Mouse (Mus musculus): ENCODE results near the gene Bicdl2. TPM values are rescaled to one million over a fixed set of nuclear protein-coding genes. Genes with fewer than 3 reads are reported as not detected.
A peak's percentile ranks its signal among the peaks of the same experiment; 100 is the strongest.

Bicdl2 gene
- total RNA-seq, 4 experiments from 2014 or later = not detected

DNA sequence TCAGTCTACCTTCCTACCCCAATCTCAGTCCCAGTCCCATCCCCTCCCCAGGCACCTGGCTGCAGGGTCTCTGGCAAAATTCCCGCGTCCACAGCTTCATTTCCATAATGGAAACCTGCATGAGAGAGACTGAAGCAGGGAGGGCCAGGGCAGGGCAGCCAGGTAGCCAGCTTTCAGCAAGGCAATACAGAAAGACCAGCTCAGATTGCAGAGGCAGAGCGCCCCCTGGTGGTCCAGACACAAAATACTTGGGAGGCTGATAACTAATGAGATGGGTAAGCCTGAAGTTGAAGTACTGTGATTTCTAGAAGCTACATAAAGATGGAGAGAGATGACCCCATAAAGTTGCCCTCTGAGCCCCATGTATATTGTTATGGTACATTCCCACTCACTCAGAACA lies 45.9 kb downstream of the Bicdl2 start:
- peak; percentile 34 to 72 for DNase-seq (ENCODE audit: low spot score in 2 of 2)

DNA sequence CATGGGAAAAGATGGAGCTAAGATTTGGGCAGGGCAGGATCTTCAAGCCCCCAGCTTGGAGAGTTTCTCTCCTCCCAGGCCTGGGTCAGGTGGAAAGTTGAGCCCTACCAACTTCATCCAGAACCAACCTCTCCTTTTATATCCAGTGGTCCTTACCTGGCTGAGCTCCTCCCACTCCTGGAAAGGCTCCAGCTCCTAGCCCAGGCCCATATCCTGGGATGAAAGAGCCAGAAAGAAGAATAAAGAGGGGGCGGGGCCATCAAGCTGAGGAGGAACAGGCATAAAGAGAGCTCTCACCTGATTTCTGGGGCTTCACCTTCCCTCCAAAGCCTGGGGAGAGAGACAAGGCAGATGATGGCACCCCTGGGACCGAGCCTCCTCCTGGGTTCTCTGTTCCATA lies 56.7 kb downstream of the Bicdl2 start:
- DNase-seq (ENCODE audit: low spot score in 2 of 2) = no peak

Other genes with a start within 250 kb of the Bicdl2 start
- gene Vmn2r117, start 180.8 kb upstream of the Bicdl2 start, total RNA-seq (2022) = not detected
- gene Zfp213, start 96.3 kb upstream of the Bicdl2 start, total RNA-seq (2022) = 1 to 10 TPM; 6.2 to 8.4 (median 7.1) TPM
- 10 to 100 TPM; 28.9 to 32.6 (median 31.6) TPM for gene Zfp13, start 61.0 kb upstream of the Bicdl2 start, total RNA-seq (2022)
- not detected for gene Zscan10, start 59.6 kb upstream of the Bicdl2 start, total RNA-seq (2022)
- under 1 TPM; 0.19 to 0.34 (median 0.26) TPM for gene Mmp25, start 15.2 kb upstream of the Bicdl2 start, total RNA-seq (2022)
- gene Hcfc1r1, start 13.1 kb downstream of the Bicdl2 start, total RNA-seq (2022) = 100 to 1,000 TPM; 104 to 122 (median 108) TPM
- 1 to 10 TPM; 7.0 to 8.6 (median 7.4) TPM for gene Thoc6, start 13.4 kb downstream of the Bicdl2 start, total RNA-seq (2022)
- gene Tnfrsf12a, start 17.0 kb downstream of the Bicdl2 start, total RNA-seq (2022) = 1 to 10 TPM; 6.4 to 9.8 (median 7.4) TPM
- gene Cldn6, start 18.7 kb downstream of the Bicdl2 start, total RNA-seq (2022) = not detected
- gene Cldn9, start 23.5 kb downstream of the Bicdl2 start, total RNA-seq (2022) = under 1 TPM in 1 of 4 experiments, not detected in 3; 0.68 TPM
- under 1 TPM; 0.16 to 0.81 (median 0.32) TPM for gene 1520401A03Rik, start 62.3 kb downstream of the Bicdl2 start, total RNA-seq (2022)
- gene Pkmyt1, start 65.8 kb downstream of the Bicdl2 start, total RNA-seq (2022) = 1 to 10 TPM; 4.3 to 5.2 (median 4.7) TPM
- 10 to 100 TPM; 53.1 to 56.9 (median 53.6) TPM for gene Paqr4, start 80.4 kb downstream of the Bicdl2 start, total RNA-seq (2022)
- gene Kremen2, start 85.3 kb downstream of the Bicdl2 start, total RNA-seq (2022) = 1 to 10 TPM in 1 of 4 experiments, under 1 TPM in 3; 0.51 to 1.3 (median 0.68) TPM
- gene Flywch1, start 111.1 kb downstream of the Bicdl2 start, total RNA-seq (2022) = 100 to 1,000 TPM; 324 to 395 (median 358) TPM
- gene Flywch2, start 125.6 kb downstream of the Bicdl2 start, total RNA-seq (2022) = 10 to 100 TPM in 2 of 4 experiments, 1 to 10 TPM in 2; 8.1 to 11.7 (median 10.1) TPM
- 100 to 1,000 TPM; 503 to 777 (median 666) TPM for gene Srrm2, start 130.0 kb downstream of the Bicdl2 start, total RNA-seq (2022)
- gene Elob, start 168.6 kb downstream of the Bicdl2 start, total RNA-seq (2022) = 100 to 1,000 TPM; 314 to 381 (median 345) TPM
- gene Prss33, start 175.6 kb downstream of the Bicdl2 start, total RNA-seq (2022) = under 1 TPM in 1 of 4 experiments, not detected in 3; 0.38 TPM
- not detected for gene Prss32, start 183.3 kb downstream of the Bicdl2 start, total RNA-seq (2022)
- 1 to 10 TPM; 1.8 to 2.3 (median 2.0) TPM for gene Prss41, start 183.7 kb downstream of the Bicdl2 start, total RNA-seq (2022)
- gene Prss21, start 207.6 kb downstream of the Bicdl2 start, total RNA-seq (2022) = not detected
- not detected for gene Dcpp1, start 220.4 kb downstream of the Bicdl2 start, total RNA-seq (2022)
- gene Dcpp2, start 220.4 kb downstream of the Bicdl2 start, total RNA-seq (2022) = not detected